Mouse (Mus musculus): ENCODE measurements at regions not wholly inside any gene's neighbourhood (a gene's known extent, or its start where the extent isn't known, plus 50 kb on each side); places are given as distances from the start of the nearest gene placed in this dataset.

DNA sequence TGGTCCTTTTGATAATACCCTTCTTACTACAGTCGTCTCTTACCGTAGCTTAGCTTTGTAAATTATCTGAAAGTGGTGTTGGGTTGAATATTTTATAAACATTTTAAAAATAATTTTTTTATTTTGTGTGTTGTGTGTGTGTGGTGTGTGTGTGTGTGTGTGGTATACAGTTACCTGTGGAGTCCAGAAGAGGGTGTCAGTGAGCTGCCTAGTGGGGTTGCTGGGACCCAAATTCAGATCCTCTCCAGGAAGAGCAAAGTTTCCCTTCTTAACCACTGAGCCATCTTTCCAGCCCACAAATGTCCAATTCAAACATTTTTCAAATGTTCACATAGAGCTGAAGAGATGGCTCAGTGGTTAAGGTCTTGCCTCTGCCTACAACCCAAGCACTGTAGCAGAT lies 78.4 kb upstream of the H2afz start:
- no peak for TF ChIP-seq CTCF (IDR thresholded peaks at IDR 0.05; ENCODE audit: extremely low read depth, insufficient read depth, insufficient read length, insufficient replicate concordance)
- TF ChIP-seq POLR2A (IDR thresholded peaks at IDR 0.05; ENCODE audit: low read depth, low read length) = no peak

All from spleen, adult 2 months (tissue).